Mouse (Mus musculus) frontal cortex, adult 2 months (tissue): ENCODE results near the gene Tead1. TPM values are rescaled to one million over a fixed set of nuclear protein-coding genes. Genes with fewer than 3 reads are reported as not detected.

ENCODE experiments used
- DNase-seq, 2 experiments: peaks; one replicate each; pipeline ENCODE4 v3.0.0; 2022; ENCODE audit warnings: low spot score in 1 of 2; ENCODE audit errors: extremely low spot score in 1 of 2
- polyA plus RNA-seq: library from polyadenylated mRNA; depleted of rRNA; stranded (reverse); fragments of >200 nt; gene quantifications from 2 replicates; pipeline ENCODE4 v1.2.3, GENCODE M21; 2012; rRNA removed

Tead1 gene
- 8.1 TPM in 2 replicates for polyA plus RNA-seq

DNA sequence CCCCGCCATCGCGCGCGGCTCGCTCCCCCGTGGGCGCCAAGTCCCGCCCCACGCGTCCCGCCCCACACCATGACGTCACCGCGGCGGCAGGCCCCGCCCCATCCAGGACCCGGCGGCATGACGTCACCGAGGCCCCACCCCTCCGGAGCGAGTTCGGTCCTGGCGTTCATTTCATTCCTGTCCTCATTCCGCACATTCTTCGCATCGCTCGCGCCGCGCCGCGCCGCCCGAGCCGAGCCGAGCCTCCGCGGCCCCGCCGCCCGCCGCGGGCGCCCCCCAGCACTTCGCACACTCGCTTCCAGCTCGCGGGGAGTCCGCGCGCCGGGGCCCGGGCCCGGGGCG lies at the start of gene Tead1:
TSS of gene Tead1 (plus strand) at position 148 of the 342 bp plus-strand sequence.
- peak; percentile 67 to 94 for DNase-seq

- DNase-seq: no peak
Observed at GRCm38 (mm10) chr7:112634505-112635213, 44.5 kb upstream of the Tead1 start.

- DNase-seq: no peak
Observed at GRCm38 (mm10) chr7:112635936-112636335, 43.2 kb upstream of the Tead1 start.

- DNase-seq: no peak
Observed at GRCm38 (mm10) chr7:112643866-112644543, 35.1 kb upstream of the Tead1 start.

DNA sequence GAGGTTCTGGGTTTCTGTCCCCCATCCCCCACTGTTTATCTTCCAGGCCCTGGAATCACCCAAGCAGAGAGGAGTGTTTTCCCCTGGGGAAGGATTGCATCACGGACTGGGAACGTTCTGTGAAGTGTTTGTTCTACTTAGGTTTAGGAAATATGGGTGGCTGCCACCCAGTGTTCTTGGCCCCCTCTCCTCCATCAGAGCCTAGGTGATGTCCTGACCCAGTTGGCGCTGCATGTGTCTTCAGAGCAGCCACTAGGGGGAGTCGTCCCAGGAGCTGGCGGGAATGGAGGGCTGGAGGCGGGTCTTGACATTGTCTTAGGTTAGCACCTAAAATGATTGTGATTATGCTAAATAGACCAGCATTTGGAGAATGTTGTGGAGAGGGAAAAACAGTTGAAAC lies 34.4 kb upstream of the Tead1 start:
- DNase-seq: no peak

- DNase-seq: no peak
Observed at GRCm38 (mm10) chr7:112645724-112646123, 33.4 kb upstream of the Tead1 start.

DNA sequence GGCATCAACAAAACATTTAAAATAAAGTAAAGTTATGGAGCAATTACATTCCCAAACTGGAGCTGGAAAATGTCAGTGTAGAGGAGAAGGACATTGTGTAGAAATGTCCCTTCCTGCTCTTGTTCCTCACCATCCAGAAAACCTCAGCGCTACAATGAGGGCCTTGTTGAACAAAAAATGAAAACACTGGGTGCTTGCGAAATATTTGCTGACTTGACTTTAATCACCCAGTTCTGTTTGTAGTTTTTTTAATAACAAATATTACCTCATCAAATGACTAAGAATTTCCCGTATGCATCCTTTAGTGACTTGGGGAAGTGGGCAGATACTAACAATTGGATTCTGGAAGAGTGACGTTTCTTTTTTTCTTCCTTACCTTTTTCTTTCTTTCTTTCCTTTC lies 31.7 kb upstream of the Tead1 start:
- no peak for DNase-seq

- no peak for DNase-seq
Observed at GRCm38 (mm10) chr7:112656141-112656662, 22.9 kb upstream of the Tead1 start.

DNA sequence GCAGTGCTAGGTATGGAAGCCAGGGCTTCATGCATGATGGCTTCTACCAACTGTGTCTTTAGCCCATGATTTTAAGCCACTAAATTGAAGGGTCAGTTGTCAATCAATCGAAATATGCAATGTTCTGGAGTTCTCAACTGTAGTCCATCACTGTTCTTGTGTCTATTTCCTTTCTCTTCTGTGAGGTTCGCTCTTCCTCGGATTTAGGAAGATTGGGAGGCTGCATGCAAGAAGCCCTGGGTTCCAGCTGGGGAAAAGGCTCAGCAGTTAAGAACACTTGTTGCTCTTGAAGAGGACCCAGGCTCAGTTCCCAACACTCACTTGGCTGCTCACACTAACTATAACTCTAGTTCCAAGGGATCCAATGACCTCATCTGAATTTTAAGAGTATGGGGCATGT lies 20.2 kb upstream of the Tead1 start:
- DNase-seq: no peak

DNA sequence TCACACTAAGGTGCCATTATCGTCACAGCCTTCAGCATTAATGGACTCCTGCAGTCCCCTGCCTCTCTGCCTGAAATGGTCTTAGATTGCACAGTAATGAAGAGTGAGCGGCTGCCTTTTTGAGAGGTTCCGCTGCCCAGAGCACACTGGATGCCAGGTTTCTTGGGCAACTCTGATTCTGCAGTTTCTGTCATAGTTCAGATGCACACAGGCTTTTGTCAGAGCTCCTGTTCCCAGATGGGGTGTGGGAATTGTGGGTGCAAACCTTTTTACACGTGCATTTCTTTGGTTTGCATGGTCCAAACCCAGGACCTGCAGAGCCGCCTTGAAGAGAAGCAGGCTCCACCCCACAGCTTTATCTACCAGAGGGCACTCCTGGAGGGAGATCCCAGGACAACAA lies 19.3 kb upstream of the Tead1 start:
- DNase-seq: no peak

GRCm38 (mm10) chr7:112660325-112660724 lies 18.8 kb upstream of the Tead1 start:
- no peak for DNase-seq

- DNase-seq: no peak
Observed at GRCm38 (mm10) chr7:112662398-112663313, 16.5 kb upstream of the Tead1 start.

- peak; percentile 44 to 69 for DNase-seq
Observed at GRCm38 (mm10) chr7:112663314-112663966, 15.7 kb upstream of the Tead1 start.

- DNase-seq: no peak
Observed at GRCm38 (mm10) chr7:112669993-112670392, 9.1 kb upstream of the Tead1 start.

- DNase-seq: peak in 1 of 2 experiments; percentile 35
Observed at GRCm38 (mm10) chr7:112678418-112679170, 524 bp upstream of the Tead1 start.

DNA sequence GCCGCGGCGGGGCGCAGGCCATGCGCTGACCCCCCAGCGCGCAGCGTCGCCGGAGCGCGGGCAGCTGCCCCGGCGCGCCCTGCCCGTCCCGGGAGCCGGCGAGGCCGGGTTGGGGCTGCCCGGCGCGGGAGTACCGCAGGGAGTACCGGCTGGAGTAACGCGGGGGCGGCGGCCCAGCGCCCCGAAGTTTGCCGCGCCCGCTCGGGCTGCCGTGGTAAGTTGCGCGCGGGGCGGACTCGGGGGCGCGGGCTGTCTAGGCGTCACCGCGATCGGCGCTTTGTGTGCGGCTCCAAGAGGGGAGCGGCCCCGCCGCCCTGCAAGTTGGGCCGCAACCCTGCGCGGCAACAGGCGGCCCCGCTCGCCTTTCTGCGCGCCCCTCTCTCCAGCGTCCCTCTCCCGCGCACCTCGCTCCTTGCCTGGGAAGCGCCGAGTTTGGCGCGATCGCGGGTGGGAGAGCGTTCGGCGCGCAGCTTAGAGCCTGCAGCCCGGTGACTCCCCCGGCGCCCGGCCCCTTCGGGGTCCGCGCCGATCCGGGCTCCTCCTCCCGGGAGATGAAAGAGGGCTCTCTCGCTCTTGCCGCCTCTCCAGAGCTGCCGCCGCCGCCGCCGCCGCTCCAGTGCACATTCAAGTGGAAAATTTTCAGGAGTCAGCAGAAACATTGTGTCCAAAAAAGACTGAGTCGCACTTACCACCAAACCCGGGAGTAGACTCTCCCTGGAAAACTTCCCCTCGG lies 561 bp downstream of the Tead1 start:
- peak; percentile 16 to 59 for DNase-seq

- peak in 1 of 2 experiments; percentile 13 for DNase-seq
Observed at GRCm38 (mm10) chr7:112680498-112681251, 1.6 kb downstream of the Tead1 start.
